In the genomic region with DNA sequence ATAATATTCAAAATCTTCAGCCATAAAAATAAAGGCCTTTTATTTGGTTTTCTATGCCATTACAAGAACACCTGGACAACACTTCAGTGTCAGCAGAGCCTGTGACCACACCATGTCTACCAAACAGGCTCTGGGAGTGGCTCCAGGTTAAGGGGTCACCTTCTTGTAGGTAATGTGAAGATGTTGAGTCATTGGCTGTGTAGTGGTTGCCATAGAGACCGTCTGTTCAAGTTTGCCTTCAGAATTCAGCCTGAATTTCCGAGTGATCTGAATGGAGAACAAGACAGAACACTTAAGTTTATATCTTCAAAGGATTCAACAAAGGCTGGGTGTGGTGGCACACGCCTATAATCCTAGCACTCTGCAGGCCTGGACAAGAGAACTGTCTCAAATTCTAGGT, we compare ENCODE assay signal across 28 mouse cellular contexts. TPM values are rescaled to one million over a fixed set of nuclear protein-coding genes. Genes with fewer than 3 reads are reported as not detected.
DNase-seq lines count a peak whose midpoint lies in the region; ATAC-seq and TF ChIP-seq lines count a peak whose summit lies in the region.
"Had no signal": no experiment of that assay in that cellular context is flagged by ENCODE, and none has a peak within 500 bp of the region (broad histone marks: within the 10 kb centered on the region; RNA-seq: fewer than 3 reads in every experiment).

No protein-coding gene starts in this region.

- peak; percentile 32 for DNase-seq in lung, embryonic 14.5 days
- DNase-seq in lung, adult 2 months = no peak
- DNase-seq in ZHBTc4 (ENCODE audit: low read depth, low spot score) = peak; percentile 77
- peak; percentile 30 for DNase-seq in lung, postnatal 25 days (ENCODE audit: low spot score)
- no peak for DNase-seq in left cerebral cortex, postnatal 10 days (ENCODE audit: extremely low spot score in 1 of 2, low spot score in 2 of 2)
- no peak for DNase-seq in cerebellum, adult 8-10 months
- no peak for DNase-seq in gastrocnemius, postnatal 36 days
- DNase-seq: B cell, adult 2 months; cerebellum, adult 18-20 months; cerebellum, postnatal 25 days; gastrocnemius, postnatal 10 days; heart, adult 11 months; heart, postnatal 14 days; kidney, adult 9 months; kidney, postnatal 14 days; liver, postnatal 0 days; thymus, postnatal 14 days had no signal

- intact Hi-C loops in left cerebral cortex, postnatal 10 days (cut with DNase I) = no loop called here
- intact Hi-C loops in gastrocnemius, postnatal 36 days (cut with DNase I) = no loop called here

- TF ChIP-seq POLR2A in lung, adult 2 months (IDR thresholded peaks at IDR 0.05; ENCODE audit: borderline replicate concordance, extremely low read depth, low read depth, low read length) = no peak

- no peak for TF ChIP-seq CTCF in lung, embryonic 14.5 days (IDR thresholded peaks at IDR 0.05; ENCODE audit: low read depth)
- TF ChIP-seq CTCF in lung, adult 2 months (IDR thresholded peaks at IDR 0.05; ENCODE audit: insufficient read depth, low read length) = no peak

- no peaks in the 10 kb centered on the region for H3K9me3 ChIP-seq in lung, embryonic 14.5 days (ENCODE audit: low read depth, low read length)
- H3K9me3 ChIP-seq: embryonic facial prominence, embryonic 13.5 days; forebrain, embryonic 15.5 days; heart, embryonic 12.5 days; hindbrain, embryonic 12.5 days; megakaryocyte, embryonic 14.5 days; midbrain, embryonic 13.5 days had no signal

- no peaks in the 10 kb centered on the region for H3K4me1 ChIP-seq in lung, embryonic 14.5 days (ENCODE audit: insufficient read depth)
- H3K4me1 ChIP-seq in lung, adult 2 months (ENCODE audit: control insufficient read depth, insufficient read depth, low read length) = peaks cover 3% of the 10 kb centered on the region; the same call in 1 of the 2 replicates
- H3K4me1 ChIP-seq: embryonic facial prominence, embryonic 13.5 days; forebrain, embryonic 15.5 days; heart, embryonic 12.5 days; hindbrain, embryonic 12.5 days; midbrain, embryonic 13.5 days had no signal

- no peak overlapping the region for H3K4me3 ChIP-seq in lung, embryonic 14.5 days (ENCODE audit: low read depth, low read length)
- no peak overlapping the region for H3K4me3 ChIP-seq in lung, adult 2 months (replicated peaks; ENCODE audit: extremely low read depth, low read depth, low read length)
- H3K4me3 ChIP-seq: embryonic facial prominence, embryonic 13.5 days; forebrain, embryonic 15.5 days; heart, embryonic 12.5 days; hindbrain, embryonic 12.5 days; megakaryocyte, embryonic 14.5 days; midbrain, embryonic 13.5 days had no signal

- H3K27ac ChIP-seq in lung, embryonic 14.5 days (ENCODE audit: low read depth) = no peak overlapping the region
- H3K27ac ChIP-seq: embryonic facial prominence, embryonic 13.5 days; forebrain, embryonic 15.5 days; hindbrain, embryonic 12.5 days; midbrain, embryonic 13.5 days had no signal

- H3K4me2 ChIP-seq in lung, embryonic 14.5 days = no peak overlapping the region
- H3K4me2 ChIP-seq: embryonic facial prominence, embryonic 13.5 days; forebrain, embryonic 15.5 days; heart, embryonic 12.5 days; hindbrain, embryonic 12.5 days; liver, embryonic 11.5 days; midbrain, embryonic 13.5 days had no signal

- peaks cover 18% of the 10 kb centered on the region for H3K36me3 ChIP-seq in lung, embryonic 14.5 days (ENCODE audit: insufficient read depth)

- 56% methylated on average over 3 of the region's 3 CpGs for WGBS in lung, embryonic 14.5 days
- 47% methylated on average over 3 of the region's 3 CpGs for WGBS in lung, adult 2 months

- peak; percentile 60; the same call in 1 of the 2 replicates for ATAC-seq in lung, embryonic 14.5 days (ENCODE audit: insufficient read depth)
- ATAC-seq: forebrain, embryonic 15.5 days; inflammation-experienced regulatory T-cells, adult 6 months; liver, postnatal 0 days; midbrain, embryonic 13.5 days had no signal

- H3K9ac ChIP-seq in lung, embryonic 14.5 days = no peak overlapping the region
- H3K9ac ChIP-seq: embryonic facial prominence, embryonic 13.5 days; forebrain, embryonic 15.5 days; heart, embryonic 12.5 days; hindbrain, embryonic 12.5 days; liver, postnatal 0 days; midbrain, embryonic 13.5 days had no signal

- H3K27me3 ChIP-seq in lung, embryonic 14.5 days (ENCODE audit: insufficient read depth, low read length) = no peaks in the 10 kb centered on the region
- H3K27me3 ChIP-seq: CH12.LX; embryonic facial prominence, embryonic 13.5 days; forebrain, embryonic 15.5 days; heart, embryonic 12.5 days; hindbrain, embryonic 12.5 days; megakaryocyte, embryonic 14.5 days; midbrain, embryonic 13.5 days had no signal

RNA-seq across cellular contexts. Expression of a gene that starts 19.9 kb away (rescaled TPM):
- polyA plus RNA-seq in lung, embryonic 14.5 days (2014; fragmentation: Nextera tagmentation; extraction: Ambion mirVana) = 81.4 and 90.1 TPM in 2 replicates
- 32.5 and 41.7 TPM in 2 replicates for polyA plus RNA-seq in lung, adult 2 months (2012; rRNA removed)
- 10 to 100 TPM; 25.0 to 26.6 TPM for total RNA-seq in left cerebral cortex, postnatal 10 days (2021)
- total RNA-seq in gastrocnemius, postnatal 36 days (2021) = 1 to 10 TPM; 1.2 to 1.8 TPM
- total RNA-seq: monocyte, adult 5-6 weeks; neutrophil, adult 5-6 weeks had no signal
- polyA plus RNA-seq: inflammation-experienced regulatory T-cells, adult 6 months had no signal

RNA-seq across cellular contexts. Expression of a gene that starts 45.9 kb away (rescaled TPM):
- 92.2 and 94.0 TPM in 2 replicates for polyA plus RNA-seq in lung, embryonic 14.5 days (2014; fragmentation: Nextera tagmentation; extraction: Ambion mirVana)
- polyA plus RNA-seq in lung, adult 2 months (2012; rRNA removed) = 38.6 and 50.6 TPM in 2 replicates
- total RNA-seq in left cerebral cortex, postnatal 10 days (2021) = 10 to 100 TPM; 70.2 to 87.6 TPM
- 10 to 100 TPM; 27.0 to 28.5 TPM for total RNA-seq in gastrocnemius, postnatal 36 days (2021)

RNA-seq across cellular contexts. Expression of a gene that starts 46.9 kb away (rescaled TPM):
- polyA plus RNA-seq in lung, embryonic 14.5 days (2014; fragmentation: Nextera tagmentation; extraction: Ambion mirVana) = 180 and 181 TPM in 2 replicates
- polyA plus RNA-seq in lung, adult 2 months (2012; rRNA removed) = 88.6 and 141 TPM in 2 replicates
- total RNA-seq in left cerebral cortex, postnatal 10 days (2021) = 100 to 1,000 TPM; 390 TPM
- 10 to 100 TPM; 81.8 to 87.7 TPM for total RNA-seq in gastrocnemius, postnatal 36 days (2021)

RNA-seq across cellular contexts. Expression of a gene that starts 49.3 kb away (rescaled TPM):
- polyA plus RNA-seq in lung, embryonic 14.5 days (2014; fragmentation: Nextera tagmentation; extraction: Ambion mirVana) = 48.4 and 52.7 TPM in 2 replicates
- polyA plus RNA-seq in lung, adult 2 months (2012; rRNA removed) = 28.5 and 29.3 TPM in 2 replicates
- total RNA-seq in left cerebral cortex, postnatal 10 days (2021) = 10 to 100 TPM; 31.2 to 32.7 TPM
- 10 to 100 TPM; 61.0 to 65.6 TPM for total RNA-seq in gastrocnemius, postnatal 36 days (2021)

Comparison
In these comparisons a context has a peak if more than half of its experiments do, and no peak if none do; other contexts are left out.
1. DNase-seq: peak in lung, embryonic 14.5 days (single experiment), ZHBTc4 (single experiment) and lung, postnatal 25 days (single experiment); none in lung, adult 2 months (single experiment), left cerebral cortex, postnatal 10 days (0 of 2), cerebellum, adult 8-10 months (single experiment) and gastrocnemius, postnatal 36 days (0 of 2).
2. RNA of a gene that starts 19.9 kb away (total RNA-seq): 25.0 to 26.6 TPM in left cerebral cortex, postnatal 10 days; 1.2 to 1.8 TPM in gastrocnemius, postnatal 36 days; every median in the first group is over 4 times any median in the second.
3. RNA of a gene that starts 46.9 kb away (total RNA-seq): 390 TPM in left cerebral cortex, postnatal 10 days; 81.8 to 87.7 TPM in gastrocnemius, postnatal 36 days; every median in the first group is over 4 times any median in the second.